Mouse (Mus musculus): ENCODE results near the gene Slc9a3r1. TPM values are rescaled to one million over a fixed set of nuclear protein-coding genes. Genes with fewer than 3 reads are reported as not detected.

The Slc9a3r1 gene
- polyA plus RNA-seq, 1 experiment = 16.1 TPM

DNA sequence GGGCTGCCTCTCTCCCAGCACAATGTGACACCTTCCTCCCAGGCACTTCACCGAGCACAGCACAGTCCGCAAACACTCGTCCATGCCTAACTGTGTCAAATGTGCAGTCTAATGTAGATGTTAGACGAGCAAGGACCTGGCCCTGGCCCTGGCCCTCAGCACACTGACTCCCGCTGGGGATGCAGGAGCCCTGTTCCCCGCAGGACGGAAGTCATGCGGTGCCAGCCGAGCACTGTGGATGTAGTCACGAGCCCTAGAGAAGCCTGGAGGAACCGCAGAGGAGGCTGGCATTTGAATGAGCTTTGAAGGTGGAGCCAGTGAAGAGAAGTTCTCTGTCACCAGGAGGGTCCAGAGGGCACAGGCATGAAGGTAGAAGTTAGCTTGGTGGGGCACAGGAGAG lies 60.3 kb downstream of the Slc9a3r1 start:
- Histone ChIP-seq H3ac (ENCODE audit: control insufficient read depth, insufficient read length) (no peak overlapping the region), H3K27me3 (ENCODE audit: control insufficient read depth, insufficient read depth, insufficient read length) (no peaks in the 10 kb centered on the region), H3K79me2 (ENCODE audit: control insufficient read depth, insufficient read depth) (no peaks in the 10 kb centered on the region), H3K4me2 (ENCODE audit: low read depth) (no peak overlapping the region), H3K36me3 (ENCODE audit: control insufficient read depth, insufficient read depth) (no peaks in the 10 kb centered on the region), H3K4me3 (no peak overlapping the region)
- TF ChIP-seq TCF3 (IDR thresholded peaks at IDR 0.05; ENCODE audit: insufficient read length, low read depth) (no peak), SRF (IDR thresholded peaks at IDR 0.05; ENCODE audit: control insufficient read depth, insufficient read length, low read depth) (no peak), MAX (IDR thresholded peaks at IDR 0.05; ENCODE audit: low read depth) (no peak), USF1 (IDR thresholded peaks at IDR 0.05; ENCODE audit: low read depth) (no peak), POLR2AphosphoS2 (IDR thresholded peaks at IDR 0.05; ENCODE audit: insufficient read length, low read depth) (no peak), CEBPB (IDR thresholded peaks at IDR 0.05; ENCODE audit: insufficient read depth, poor library complexity, severe bottlenecking) (no peak), POLR2A (IDR thresholded peaks at IDR 0.05; ENCODE audit: insufficient read length, low read depth) (no peak), TCF12 (IDR thresholded peaks at IDR 0.05; ENCODE audit: insufficient read depth, poor library complexity, severe bottlenecking) (no peak), REST (IDR thresholded peaks at IDR 0.05; ENCODE audit: insufficient read depth, insufficient read length) (no peak), MYOG (IDR thresholded peaks at IDR 0.05; ENCODE audit: control insufficient read depth in 1 of 3, insufficient read depth in 1 of 3, insufficient read length in 2 of 3, low read depth in 2 of 3) (no peak), E2F4 (IDR thresholded peaks at IDR 0.05; ENCODE audit: insufficient read depth) (no peak), MYOD1 (IDR thresholded peaks at IDR 0.05; ENCODE audit: control insufficient read depth in 1 of 3, insufficient read length in 2 of 3, low read depth in 2 of 3) (no peak)

DNA sequence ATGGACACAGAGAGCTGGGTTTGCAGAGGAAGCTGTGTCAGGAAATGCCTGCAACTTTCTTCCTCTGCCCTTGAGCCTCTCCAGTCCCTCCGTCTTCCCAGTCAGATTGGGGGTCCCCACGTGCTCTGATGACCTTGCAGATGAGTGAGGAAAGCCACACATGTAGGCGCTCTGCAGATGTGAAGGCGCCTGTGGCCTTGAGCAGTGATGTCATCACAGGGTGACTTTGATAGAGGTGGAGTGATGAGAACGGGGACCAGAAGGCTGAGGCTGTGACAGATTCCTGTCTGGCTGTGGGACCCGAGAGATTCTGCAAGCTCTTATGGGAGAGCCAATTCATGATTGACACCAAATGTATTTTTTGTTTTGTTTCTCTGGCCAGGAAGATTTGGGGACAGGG lies 60.7 kb downstream of the Slc9a3r1 start:
- Histone ChIP-seq H3K4me3 (no peak overlapping the region), H3K4me2 (ENCODE audit: low read depth) (no peak overlapping the region), H3K79me2 (ENCODE audit: control insufficient read depth, insufficient read depth) (no peaks in the 10 kb centered on the region), H3K27me3 (ENCODE audit: control insufficient read depth, insufficient read depth, insufficient read length) (no peaks in the 10 kb centered on the region), H3ac (ENCODE audit: control insufficient read depth, insufficient read length) (no peak overlapping the region), H3K36me3 (ENCODE audit: control insufficient read depth, insufficient read depth) (no peaks in the 10 kb centered on the region)
- no peak for TF ChIP-seq TCF12 (IDR thresholded peaks at IDR 0.05; ENCODE audit: insufficient read depth, poor library complexity, severe bottlenecking)
- no peak for TF ChIP-seq E2F4 (IDR thresholded peaks at IDR 0.05; ENCODE audit: insufficient read depth)
- TF ChIP-seq REST (IDR thresholded peaks at IDR 0.05; ENCODE audit: insufficient read depth, insufficient read length) = no peak
- TF ChIP-seq MAX (IDR thresholded peaks at IDR 0.05; ENCODE audit: low read depth) = no peak
- no peak for TF ChIP-seq SRF (IDR thresholded peaks at IDR 0.05; ENCODE audit: control insufficient read depth, insufficient read length, low read depth)
- no peak for TF ChIP-seq CEBPB (IDR thresholded peaks at IDR 0.05; ENCODE audit: insufficient read depth, poor library complexity, severe bottlenecking)
- TF ChIP-seq POLR2AphosphoS2 (IDR thresholded peaks at IDR 0.05; ENCODE audit: insufficient read length, low read depth) = no peak
- no peak for TF ChIP-seq MYOG (IDR thresholded peaks at IDR 0.05; ENCODE audit: control insufficient read depth in 1 of 3, insufficient read depth in 1 of 3, insufficient read length in 2 of 3, low read depth in 2 of 3)
- TF ChIP-seq TCF3 (IDR thresholded peaks at IDR 0.05; ENCODE audit: insufficient read length, low read depth) = no peak
- no peak for TF ChIP-seq POLR2A (IDR thresholded peaks at IDR 0.05; ENCODE audit: insufficient read length, low read depth)
- TF ChIP-seq MYOD1 (IDR thresholded peaks at IDR 0.05; ENCODE audit: control insufficient read depth in 1 of 3, insufficient read length in 2 of 3, low read depth in 2 of 3) = no peak
- no peak for TF ChIP-seq USF1 (IDR thresholded peaks at IDR 0.05; ENCODE audit: low read depth)

- H3K4me3 ChIP-seq = no peak overlapping the region
- no peaks in the 10 kb centered on the region for H3K27me3 ChIP-seq (ENCODE audit: control insufficient read depth, insufficient read depth, insufficient read length)
- no peaks in the 10 kb centered on the region for H3K79me2 ChIP-seq (ENCODE audit: control insufficient read depth, insufficient read depth)
- TF ChIP-seq MYOG (IDR thresholded peaks at IDR 0.05; ENCODE audit: control insufficient read depth in 1 of 3, insufficient read depth in 1 of 3, insufficient read length in 2 of 3, low read depth in 2 of 3) (no peak), CEBPB (IDR thresholded peaks at IDR 0.05; ENCODE audit: insufficient read depth, poor library complexity, severe bottlenecking) (no peak), MYOD1 (IDR thresholded peaks at IDR 0.05; ENCODE audit: control insufficient read depth in 1 of 3, insufficient read length in 2 of 3, low read depth in 2 of 3) (no peak)
- H3K4me2 ChIP-seq (ENCODE audit: low read depth) = no peak overlapping the region
- H3ac ChIP-seq (ENCODE audit: control insufficient read depth, insufficient read length) = no peak overlapping the region
- H3K36me3 ChIP-seq (ENCODE audit: control insufficient read depth, insufficient read depth) = no peaks in the 10 kb centered on the region
Measured at GRCm38 (mm10) chr11:115224889-115225288, 61.7 kb downstream of the Slc9a3r1 start.

DNA sequence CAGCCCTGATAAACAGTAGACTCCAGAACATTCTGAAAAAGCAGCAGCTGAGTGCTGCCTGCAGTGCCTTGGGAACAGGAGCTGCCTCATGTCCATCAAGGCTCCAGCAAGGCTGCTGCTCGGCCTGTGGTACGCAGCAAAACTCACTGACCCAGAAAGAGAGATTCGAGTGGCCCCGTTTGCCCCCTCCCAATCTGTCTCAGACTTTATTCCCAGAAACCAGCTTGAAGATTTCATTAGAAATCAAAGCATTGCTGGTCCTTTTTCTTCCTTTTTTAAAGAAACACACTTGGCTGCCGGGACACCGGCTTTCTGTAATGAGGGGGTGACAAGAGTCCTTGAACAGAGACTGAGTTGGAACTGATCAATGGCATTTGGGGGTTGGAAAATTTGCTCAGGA lies 62.2 kb downstream of the Slc9a3r1 start:
- no peaks in the 10 kb centered on the region for H3K79me2 ChIP-seq (ENCODE audit: control insufficient read depth, insufficient read depth)
- no peaks in the 10 kb centered on the region for H3K27me3 ChIP-seq (ENCODE audit: control insufficient read depth, insufficient read depth, insufficient read length)
- no peak overlapping the region for H3K4me2 ChIP-seq (ENCODE audit: low read depth)
- H3K4me3 ChIP-seq = no peak overlapping the region
- no peaks in the 10 kb centered on the region for H3K36me3 ChIP-seq (ENCODE audit: control insufficient read depth, insufficient read depth)
- TF ChIP-seq POLR2A (IDR thresholded peaks at IDR 0.05; ENCODE audit: insufficient read length, low read depth) = no peak
- no peak for TF ChIP-seq POLR2AphosphoS2 (IDR thresholded peaks at IDR 0.05; ENCODE audit: insufficient read length, low read depth)
- TF ChIP-seq CEBPB (IDR thresholded peaks at IDR 0.05; ENCODE audit: insufficient read depth, poor library complexity, severe bottlenecking) = no peak
- TF ChIP-seq MYOG (IDR thresholded peaks at IDR 0.05; ENCODE audit: control insufficient read depth in 1 of 3, insufficient read depth in 1 of 3, insufficient read length in 2 of 3, low read depth in 2 of 3) = no peak
- no peak for TF ChIP-seq SRF (IDR thresholded peaks at IDR 0.05; ENCODE audit: control insufficient read depth, insufficient read length, low read depth)
- no peak for TF ChIP-seq TCF12 (IDR thresholded peaks at IDR 0.05; ENCODE audit: insufficient read depth, poor library complexity, severe bottlenecking)
- no peak for TF ChIP-seq REST (IDR thresholded peaks at IDR 0.05; ENCODE audit: insufficient read depth, insufficient read length)
- no peak for TF ChIP-seq TCF3 (IDR thresholded peaks at IDR 0.05; ENCODE audit: insufficient read length, low read depth)
- TF ChIP-seq MYOD1 (IDR thresholded peaks at IDR 0.05; ENCODE audit: control insufficient read depth in 1 of 3, insufficient read length in 2 of 3, low read depth in 2 of 3) = no peak
- TF ChIP-seq MAX (IDR thresholded peaks at IDR 0.05; ENCODE audit: low read depth) = no peak
- no peak for TF ChIP-seq E2F4 (IDR thresholded peaks at IDR 0.05; ENCODE audit: insufficient read depth)
- no peak for TF ChIP-seq USF1 (IDR thresholded peaks at IDR 0.05; ENCODE audit: low read depth)
- no peak overlapping the region for H3ac ChIP-seq (ENCODE audit: control insufficient read depth, insufficient read length)
